8 mouse cellular contexts compared by ENCODE assay signal in genomic region chr11:115162205-115162601, GRCm38 (mm10). TPM values are rescaled to one million over a fixed set of nuclear protein-coding genes. Genes with fewer than 3 reads are reported as not detected.
DNase-seq lines count a peak whose midpoint lies in the region; ATAC-seq lines count a peak whose summit lies in the region.

No protein-coding gene starts in this region.

- H3K9me3 ChIP-seq in forebrain, embryonic 14.5 days (replicated peaks; ENCODE audit: control insufficient read depth, low read length): no peaks in the 10 kb centered on the region
- no peaks in the 10 kb centered on the region for H3K9me3 ChIP-seq in liver, embryonic 13.5 days (replicated peaks)

- DNase-seq in cerebellum, adult 9-11 months: peak; percentile 42
- DNase-seq in cerebellum, postnatal 25 days: no peak
- peak; percentile 16 for DNase-seq in 3T3-L1 (ENCODE audit: low read depth, low spot score)
- DNase-seq in forebrain, embryonic 14.5 days (ENCODE audit: low spot score): no peak
- DNase-seq in liver, embryonic 13.5 days: no peak
- DNase-seq in c-Kit-positive CD71-positive TER-119-positive erythroid progenitor cells, embryonic 14.5 days (ENCODE audit: low spot score): no peak
- DNase-seq in spleen, postnatal 10 days (ENCODE audit: low spot score in 2 of 2): no peak

- H3K4me1 ChIP-seq in forebrain, embryonic 14.5 days (ENCODE audit: control insufficient read depth, insufficient read depth, low read length): peaks cover 12% of the 10 kb centered on the region; the same call in 1 of the 2 replicates
- peaks cover 89% of the 10 kb centered on the region for H3K4me1 ChIP-seq in liver, embryonic 13.5 days (replicated peaks)

- ATAC-seq in forebrain, embryonic 14.5 days: no peak
- ATAC-seq in liver, embryonic 13.5 days (ENCODE audit: low read depth): no peak
- ATAC-seq in inflammation-experienced regulatory T-cells, adult 6 months: no peak

- no peak overlapping the region for H3K4me3 ChIP-seq in forebrain, embryonic 14.5 days (ENCODE audit: low read depth, low read length)
- peak overlapping the region; percentile 83 for H3K4me3 ChIP-seq in liver, embryonic 13.5 days (replicated peaks)

- H3K27ac ChIP-seq in forebrain, embryonic 14.5 days (ENCODE audit: low read depth, low read length): no peak overlapping the region
- H3K27ac ChIP-seq in liver, embryonic 13.5 days: peak overlapping the region; percentile 73

- no peak overlapping the region for H3K9ac ChIP-seq in forebrain, embryonic 14.5 days (ENCODE audit: low read length)
- peak overlapping the region; percentile 71 for H3K9ac ChIP-seq in liver, embryonic 13.5 days

- 29% methylated on average over 9 of the region's 9 CpGs for WGBS in forebrain, embryonic 14.5 days
- 23% methylated on average over 9 of the region's 9 CpGs for WGBS in liver, embryonic 13.5 days (ENCODE audit: insufficient replicate concordance)

- no peaks in the 10 kb centered on the region for H3K36me3 ChIP-seq in forebrain, embryonic 14.5 days (ENCODE audit: control insufficient read depth, insufficient read depth, low read length)
- H3K36me3 ChIP-seq in liver, embryonic 13.5 days: no peaks in the 10 kb centered on the region

- H3K27me3 ChIP-seq in forebrain, embryonic 14.5 days (replicated peaks; ENCODE audit: control insufficient read depth, insufficient read depth, low read length): peaks cover 16% of the 10 kb centered on the region
- H3K27me3 ChIP-seq in liver, embryonic 13.5 days: peaks cover 14% of the 10 kb centered on the region

- peak overlapping the region; percentile 80 for H3K4me2 ChIP-seq in forebrain, embryonic 14.5 days (ENCODE audit: low read length)
- peak overlapping the region; percentile 95 for H3K4me2 ChIP-seq in liver, embryonic 13.5 days

RNA-seq across cellular contexts. Expression of gene Slc9a3r1, which starts 0.9 kb away (rescaled TPM):
- polyA plus RNA-seq in forebrain, embryonic 14.5 days (2014; fragmentation: Nextera tagmentation; extraction: Ambion mirVana): 39.4 and 48.4 TPM in 2 replicates
- 59.8 and 69.9 TPM in 2 replicates for polyA plus RNA-seq in liver, embryonic 13.5 days (2015; fragmentation: Nextera tagmentation; extraction: Ambion mirVana)
- 100 to 1,000 TPM; 137 to 172 (median 165) TPM for polyA plus RNA-seq in inflammation-experienced regulatory T-cells, adult 6 months (2017; shearing (Covaris generic))

RNA-seq across cellular contexts. Expression of gene Tmem104, which starts 25.1 kb away (rescaled TPM):
- 6.3 and 8.5 TPM in 2 replicates for polyA plus RNA-seq in forebrain, embryonic 14.5 days (2014; fragmentation: Nextera tagmentation; extraction: Ambion mirVana)
- polyA plus RNA-seq in liver, embryonic 13.5 days (2015; fragmentation: Nextera tagmentation; extraction: Ambion mirVana): 5.1 and 6.8 TPM in 2 replicates
- 10 to 100 TPM in 1 of 3 experiments, 1 to 10 TPM in 2; 9.2 to 10.6 (median 9.8) TPM for polyA plus RNA-seq in inflammation-experienced regulatory T-cells, adult 6 months (2017; shearing (Covaris generic))

RNA-seq across cellular contexts. Expression of gene Nat9, which starts 25.5 kb away (rescaled TPM):
- 19.5 and 20.4 TPM in 2 replicates for polyA plus RNA-seq in forebrain, embryonic 14.5 days (2014; fragmentation: Nextera tagmentation; extraction: Ambion mirVana)
- 11.9 and 13.3 TPM in 2 replicates for polyA plus RNA-seq in liver, embryonic 13.5 days (2015; fragmentation: Nextera tagmentation; extraction: Ambion mirVana)
- polyA plus RNA-seq in inflammation-experienced regulatory T-cells, adult 6 months (2017; shearing (Covaris generic)): 10 to 100 TPM; 14.2 to 21.0 (median 15.1) TPM

RNA-seq across cellular contexts. Expression of gene Cd300lf, which starts 28.4 kb away (rescaled TPM):
- not detected in 2 replicates for polyA plus RNA-seq in forebrain, embryonic 14.5 days (2014; fragmentation: Nextera tagmentation; extraction: Ambion mirVana)
- polyA plus RNA-seq in liver, embryonic 13.5 days (2015; fragmentation: Nextera tagmentation; extraction: Ambion mirVana): 0.97 TPM in 2 replicates
- polyA plus RNA-seq in inflammation-experienced regulatory T-cells, adult 6 months (2017; shearing (Covaris generic)): 1 to 10 TPM; 1.4 to 1.6 (median 1.5) TPM

Comparison
In these comparisons a context has a peak if more than half of its experiments do, and no peak if none do; other contexts are left out.
1. DNase-seq: peak in cerebellum, adult 9-11 months (single experiment) and 3T3-L1 (single experiment); none in cerebellum, postnatal 25 days (0 of 2), forebrain, embryonic 14.5 days (single experiment), liver, embryonic 13.5 days (single experiment), c-Kit-positive CD71-positive TER-119-positive erythroid progenitor cells, embryonic 14.5 days (single experiment) and spleen, postnatal 10 days (0 of 2).